22 mouse cellular contexts compared by ENCODE assay signal in the genomic region with DNA sequence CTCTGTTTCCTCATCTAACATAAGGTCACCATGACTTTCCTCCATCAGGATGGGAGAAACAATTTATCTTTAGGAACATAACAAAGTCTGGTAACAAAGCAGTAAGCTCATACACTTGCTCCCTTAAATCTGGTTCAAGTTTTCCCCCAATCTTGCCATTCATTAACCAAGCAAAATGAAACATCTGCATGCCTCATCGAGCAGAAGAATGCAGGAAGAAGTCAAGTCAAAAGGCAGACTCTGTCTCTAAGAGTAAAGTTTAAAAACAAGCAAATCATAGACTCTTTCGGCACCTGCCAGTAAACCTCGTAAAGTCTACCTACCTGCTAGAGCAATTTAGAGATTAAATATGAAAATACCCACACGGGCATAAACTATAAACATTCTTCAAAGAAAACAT. TPM values are rescaled to one million over a fixed set of nuclear protein-coding genes. Genes with fewer than 3 reads are reported as not detected.
DNase-seq lines count a peak whose midpoint lies in the region; ATAC-seq and TF ChIP-seq lines count a peak whose summit lies in the region.
"Had no signal": no experiment of that assay in that cellular context is flagged by ENCODE, and none has a peak within 500 bp of the region (broad histone marks: within the 10 kb centered on the region; RNA-seq: fewer than 3 reads in every experiment).

No protein-coding gene starts in this region.

- intact Hi-C loops in gastrocnemius, adult 2 months (cut with DNase I) = no loop called here

- no peak overlapping the region for H3K4me2 ChIP-seq in midbrain, embryonic 11.5 days
- peak overlapping the region; percentile 28 for H3K4me2 ChIP-seq in kidney, postnatal 0 days (ENCODE audit: low read length)
- H3K4me2 ChIP-seq: forebrain, embryonic 13.5 days; heart, embryonic 13.5 days; hindbrain, embryonic 12.5 days had no signal

- H3K4me1 ChIP-seq in midbrain, embryonic 11.5 days (ENCODE audit: control insufficient read depth, insufficient read depth, low read length) = 0 out of 2 replicates have a peak, but pooled peaks cover 5% of the 10 kb centered on the region
- peaks cover 27% of the 10 kb centered on the region for H3K4me1 ChIP-seq in midbrain, embryonic 10.5 days
- peaks cover 8% of the 10 kb centered on the region; the same call in 1 of the 2 replicates for H3K4me1 ChIP-seq in kidney, postnatal 0 days (replicated peaks; ENCODE audit: insufficient read depth, low read length)

- DNase-seq in gastrocnemius, adult 2 months = no peak
- no peak for DNase-seq in gastrocnemius, postnatal 25 days
- DNase-seq in midbrain, embryonic 11.5 days (ENCODE audit: low spot score, missing footprints) = peak; percentile 23
- DNase-seq in midbrain, embryonic 10.5 days (ENCODE audit: low spot score) = no peak
- DNase-seq in kidney, postnatal 0 days (ENCODE audit: low spot score) = peak; percentile 43
- DNase-seq in lung, postnatal 36 days = no peak
- DNase-seq: adrenal gland, adult 2 months; adrenal gland, postnatal 25 days; B cell, adult 2 months; cerebellum, adult 2 months; cerebellum, postnatal 10 days; forebrain, postnatal 0 days; gastrocnemius, postnatal 36 days; heart, adult 11 months; heart, postnatal 36 days had no signal

- WGBS in midbrain, embryonic 11.5 days = 76% methylated on average over 4 of the region's 4 CpGs
- 77% methylated on average over 4 of the region's 4 CpGs for WGBS in midbrain, embryonic 10.5 days
- WGBS in kidney, postnatal 0 days = 36% methylated on average over 4 of the region's 4 CpGs

- no peaks in the 10 kb centered on the region for H3K9me3 ChIP-seq in midbrain, embryonic 11.5 days (ENCODE audit: control insufficient read depth, low read length)
- no peaks in the 10 kb centered on the region for H3K9me3 ChIP-seq in midbrain, embryonic 10.5 days (replicated peaks)
- H3K9me3 ChIP-seq in kidney, postnatal 0 days (replicated peaks; ENCODE audit: low read length) = no peaks in the 10 kb centered on the region
- H3K9me3 ChIP-seq: embryonic facial prominence, embryonic 10.5 days; heart, embryonic 13.5 days; hindbrain, embryonic 12.5 days had no signal

- no peak overlapping the region for H3K4me3 ChIP-seq in gastrocnemius, adult 2 months
- no peak overlapping the region for H3K4me3 ChIP-seq in midbrain, embryonic 11.5 days (ENCODE audit: low read depth, low read length)
- H3K4me3 ChIP-seq in midbrain, embryonic 10.5 days = no peak overlapping the region
- H3K4me3 ChIP-seq in kidney, postnatal 0 days (replicated peaks; ENCODE audit: low read depth, low read length) = no peak overlapping the region
- H3K4me3 ChIP-seq: embryonic facial prominence, embryonic 10.5 days; forebrain, embryonic 13.5 days; heart, embryonic 13.5 days; hindbrain, embryonic 12.5 days had no signal

- peak overlapping the region; percentile 24; the same call in 1 of the 2 replicates for H3K27ac ChIP-seq in gastrocnemius, adult 2 months
- no peak overlapping the region for H3K27ac ChIP-seq in midbrain, embryonic 11.5 days (ENCODE audit: low read depth, low read length)
- no peak overlapping the region for H3K27ac ChIP-seq in midbrain, embryonic 10.5 days (replicated peaks)
- peak overlapping the region; percentile 38 for H3K27ac ChIP-seq in kidney, postnatal 0 days
- H3K27ac ChIP-seq: embryonic facial prominence, embryonic 10.5 days; forebrain, embryonic 13.5 days; heart, embryonic 13.5 days; hindbrain, embryonic 12.5 days had no signal

- no peak overlapping the region for H3K9ac ChIP-seq in midbrain, embryonic 11.5 days (ENCODE audit: low read length)
- no peak overlapping the region for H3K9ac ChIP-seq in kidney, postnatal 0 days (ENCODE audit: low read depth, low read length)
- H3K9ac ChIP-seq: forebrain, embryonic 13.5 days; forebrain, postnatal 0 days; heart, embryonic 13.5 days; hindbrain, embryonic 12.5 days had no signal

- no peaks in the 10 kb centered on the region for H3K27me3 ChIP-seq in midbrain, embryonic 11.5 days (ENCODE audit: control insufficient read depth, insufficient read depth, low read length)
- peaks cover 3% of the 10 kb centered on the region; the same call in 1 of the 2 replicates for H3K27me3 ChIP-seq in midbrain, embryonic 10.5 days (ENCODE audit: low read depth, poor library complexity, severe bottlenecking)
- H3K27me3 ChIP-seq in kidney, postnatal 0 days (ENCODE audit: insufficient read depth, low read length) = no peaks in the 10 kb centered on the region
- H3K27me3 ChIP-seq: forebrain, embryonic 13.5 days; heart, embryonic 13.5 days; hindbrain, embryonic 12.5 days had no signal

- no peak for TF ChIP-seq CTCF in gastrocnemius, adult 2 months (IDR thresholded peaks at IDR 0.05)
- TF ChIP-seq CTCF in kidney, postnatal 0 days (IDR thresholded peaks at IDR 0.05; ENCODE audit: low read depth) = no peak

- no peak for ATAC-seq in midbrain, embryonic 11.5 days (ENCODE audit: low FRiP score)
- ATAC-seq in kidney, postnatal 0 days (replicated peaks; ENCODE audit: low FRiP score, low read depth) = no peak
- no peak for ATAC-seq in megakaryocyte progenitor cell, adult 5-6 weeks (replicated peaks; ENCODE audit: poor library complexity)
- ATAC-seq: CD4-positive, CD25-positive, alpha-beta regulatory T cell, adult 4 months; forebrain, embryonic 13.5 days; forebrain, postnatal 0 days had no signal

- no peaks in the 10 kb centered on the region for H3K36me3 ChIP-seq in midbrain, embryonic 11.5 days (ENCODE audit: control insufficient read depth, insufficient read depth, low read length)
- peaks cover 4% of the 10 kb centered on the region; the same call in 1 of the 2 replicates for H3K36me3 ChIP-seq in midbrain, embryonic 10.5 days
- no peaks in the 10 kb centered on the region for H3K36me3 ChIP-seq in kidney, postnatal 0 days (ENCODE audit: insufficient read depth, low read length)
- H3K36me3 ChIP-seq: G1E; heart, embryonic 13.5 days; hindbrain, embryonic 12.5 days had no signal

RNA-seq across cellular contexts. Expression of a gene that starts 3.1 kb away (rescaled TPM):
- total RNA-seq in gastrocnemius, adult 2 months (2021) = 10 to 100 TPM in 1 of 2 experiments, 1 to 10 TPM in 1; 9.8 to 10.3 TPM
- total RNA-seq in gastrocnemius, postnatal 25 days (2021) = 10 to 100 TPM in 1 of 2 experiments, 1 to 10 TPM in 1; 9.4 to 10.9 TPM
- polyA plus RNA-seq in midbrain, embryonic 11.5 days (2014; fragmentation: Nextera tagmentation; extraction: Ambion mirVana) = 24.8 and 27.3 TPM in 2 replicates
- polyA plus RNA-seq in midbrain, embryonic 10.5 days (2016; fragmentation: Nextera tagmentation; extraction: Ambion mirVana) = 14.7 and 18.4 TPM in 2 replicates
- 36.8 and 39.4 TPM in 2 replicates for polyA plus RNA-seq in kidney, postnatal 0 days (2015; fragmentation: Nextera tagmentation; extraction: Ambion mirVana)
- 6.3 and 7.3 TPM in 2 replicates for total RNA-seq in megakaryocyte progenitor cell, adult 5-6 weeks (2015)
- total RNA-seq in megakaryocyte progenitor cell, adult 5-6 weeks (2017) = 8.4 and 14.8 TPM in 2 replicates

Comparison
In these comparisons a context has a peak if more than half of its experiments do, and no peak if none do; other contexts are left out.
1. DNase-seq: peak in midbrain, embryonic 11.5 days (single experiment) and kidney, postnatal 0 days (single experiment); none in gastrocnemius, adult 2 months (single experiment), gastrocnemius, postnatal 25 days (single experiment), midbrain, embryonic 10.5 days (single experiment) and lung, postnatal 36 days (single experiment).
2. H3K27ac ChIP-seq: peak in gastrocnemius, adult 2 months (single experiment) and kidney, postnatal 0 days (single experiment); none in midbrain, embryonic 11.5 days (single experiment) and midbrain, embryonic 10.5 days (single experiment).